Mouse (Mus musculus) left cerebral cortex, adult 8-10 months (tissue): ENCODE measurements around the gene Pomgnt2. TPM values are rescaled to one million over a fixed set of nuclear protein-coding genes. Genes with fewer than 3 reads are reported as not detected.
"Not testable (repeated sequence)": the region's sequence is repeated elsewhere in the genome, so short reads cannot be mapped to it uniquely, and the experiment has no call there.

Experiments used
- DNase-seq, 2 experiments: peaks; one replicate each; pipeline ENCODE4 v3.0.0; 2022; ENCODE audit warnings: low spot score in 2 of 2
- total RNA-seq, 4 experiments: library from RNA; stranded (reverse); gene quantifications; 2 replicates each; pipeline ENCODE4 v1.2.4; 2022

Pomgnt2 gene
- 10 to 100 TPM; 40.1 to 46.1 (median 41.8) TPM for total RNA-seq

GRCm38 (mm10) chr9:121997010-121997409, at the start of gene Pomgnt2:
Gene Pomgnt2, minus strand, starts transcription at chr9:121997110.
- no peak for DNase-seq

GRCm38 (mm10) chr9:122039848-122040247, 42.9 kb upstream of the Pomgnt2 start:
- no peak for DNase-seq

- no peak for DNase-seq
Measured at GRCm38 (mm10) chr9:122038631-122039030, 41.7 kb upstream of the Pomgnt2 start.

GRCm38 (mm10) chr9:122036496-122037054, 39.7 kb upstream of the Pomgnt2 start:
- DNase-seq, result no peak

GRCm38 (mm10) chr9:122035807-122036206, 38.9 kb upstream of the Pomgnt2 start:
- no peak for DNase-seq

- DNase-seq, result no peak
Measured at GRCm38 (mm10) chr9:122034949-122035348, 38.0 kb upstream of the Pomgnt2 start.

- DNase-seq, result no peak
Measured at GRCm38 (mm10) chr9:122032071-122032470, 35.2 kb upstream of the Pomgnt2 start.

GRCm38 (mm10) chr9:122030706-122031105, 33.8 kb upstream of the Pomgnt2 start:
- no peak for DNase-seq

GRCm38 (mm10) chr9:122029765-122030164, 32.9 kb upstream of the Pomgnt2 start:
- no peak for DNase-seq

- no peak for DNase-seq
Measured at GRCm38 (mm10) chr9:122027914-122028745, 31.2 kb upstream of the Pomgnt2 start.

- DNase-seq, result no peak
Measured at GRCm38 (mm10) chr9:122027081-122027913, 30.4 kb upstream of the Pomgnt2 start.

GRCm38 (mm10) chr9:122025855-122026590, 29.1 kb upstream of the Pomgnt2 start:
- no peak for DNase-seq

GRCm38 (mm10) chr9:122024419-122024818, 27.5 kb upstream of the Pomgnt2 start:
- DNase-seq, result no peak

GRCm38 (mm10) chr9:122023873-122024272, 27.0 kb upstream of the Pomgnt2 start:
- DNase-seq, result no peak

- no peak for DNase-seq
Measured at GRCm38 (mm10) chr9:122022776-122023175, 25.9 kb upstream of the Pomgnt2 start.

- DNase-seq, result no peak
Measured at GRCm38 (mm10) chr9:122021581-122021980, 24.7 kb upstream of the Pomgnt2 start.

- DNase-seq, result not testable (repeated sequence)
Measured at GRCm38 (mm10) chr9:122021171-122021570, 24.3 kb upstream of the Pomgnt2 start.

GRCm38 (mm10) chr9:122020321-122020720, 23.4 kb upstream of the Pomgnt2 start:
- no peak for DNase-seq

- no peak for DNase-seq
Measured at GRCm38 (mm10) chr9:122018782-122019395, 22.0 kb upstream of the Pomgnt2 start.

GRCm38 (mm10) chr9:122018079-122018478, 21.2 kb upstream of the Pomgnt2 start:
- no peak for DNase-seq

- peak; percentile 44 to 76 for DNase-seq
Measured at GRCm38 (mm10) chr9:122014241-122014667, 17.3 kb upstream of the Pomgnt2 start.
